Mouse (Mus musculus): ENCODE data around the gene Rrp1. TPM values are rescaled to one million over a fixed set of nuclear protein-coding genes. Genes with fewer than 3 reads are reported as not detected.
"Not testable (repeated sequence)": the region's sequence is repeated elsewhere in the genome, so short reads cannot be mapped to it uniquely, and the experiment has no call there.

Gene Rrp1
- polyA plus RNA-seq, 1 experiment = 699 TPM

DNA sequence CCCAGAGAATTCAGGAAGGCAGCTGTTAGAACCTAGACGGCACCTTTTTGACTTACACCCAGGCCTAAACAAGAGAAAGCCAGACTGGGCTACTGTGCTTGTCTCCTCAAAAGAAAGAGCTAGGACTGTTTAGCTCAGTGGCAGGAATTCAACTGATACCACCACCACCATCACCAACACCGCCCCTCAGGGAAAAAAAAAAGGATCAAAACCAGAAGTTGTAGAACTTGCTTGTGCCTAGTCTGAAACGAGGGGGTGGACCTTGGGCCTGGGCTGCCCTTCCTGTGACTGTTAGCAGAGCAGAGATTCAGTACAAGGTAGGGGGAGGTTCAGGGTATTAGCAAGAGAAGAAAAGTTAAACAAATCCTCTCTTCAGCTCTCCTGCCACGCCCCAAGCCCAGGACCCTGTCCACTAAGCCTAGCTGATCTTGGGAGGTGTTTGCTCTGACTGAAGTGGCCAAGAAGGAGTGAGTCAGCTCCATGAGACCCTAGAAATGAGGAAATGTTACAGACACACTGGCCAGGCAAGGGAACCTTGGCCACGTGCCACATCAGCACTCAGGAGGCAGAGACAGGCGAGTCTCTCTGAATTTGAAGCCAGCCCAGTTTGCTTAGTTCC is 13.4 kb upstream of the Rrp1 start:
- no peak for DNase-seq (ENCODE audit: extremely low spot score in 1 of 2, low spot score in 1 of 2)

DNA sequence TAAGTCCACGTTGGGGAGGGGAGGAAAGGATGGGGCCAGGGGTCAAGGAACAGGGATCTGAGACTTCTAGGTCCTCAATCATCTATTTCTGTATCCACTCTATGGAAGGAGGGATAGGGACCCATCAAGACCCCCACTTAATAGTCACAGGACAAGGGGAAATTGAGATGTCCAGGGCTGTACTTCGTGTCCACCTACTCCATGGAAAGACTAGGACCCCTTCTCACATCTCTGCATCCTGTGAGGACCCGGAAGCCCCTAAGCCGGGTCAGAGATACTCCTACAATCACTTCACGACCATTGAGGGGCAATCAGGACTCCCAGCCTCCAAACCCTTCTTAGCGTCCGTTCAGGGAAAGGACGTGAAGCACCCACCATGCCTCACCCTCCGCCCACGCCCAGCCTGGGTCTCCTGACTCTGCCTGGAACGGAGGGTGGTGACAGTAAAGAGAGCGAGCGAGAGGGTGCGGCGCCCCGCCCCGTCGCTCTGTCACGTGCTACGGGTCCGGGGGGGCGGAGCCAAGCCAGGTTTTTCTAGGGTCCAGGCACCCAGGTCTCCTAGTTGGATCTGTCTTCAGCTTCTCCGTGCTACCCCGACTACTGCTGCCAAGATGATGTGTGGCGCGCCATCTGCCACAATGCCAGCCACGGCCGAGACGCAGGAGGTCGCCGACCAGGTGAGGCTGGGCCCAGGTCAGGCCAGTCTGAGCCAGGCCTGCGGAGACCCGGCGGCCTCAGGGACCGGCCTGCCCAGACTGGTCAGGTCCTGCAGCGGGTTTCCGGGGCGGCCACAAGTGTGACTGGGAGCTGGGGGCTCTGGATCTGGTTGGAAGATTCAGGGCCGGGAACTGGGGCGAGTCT is 12.6 kb upstream of the Rrp1 start, which contains the start of gene Cstb:
Cstb (plus strand) TSS at position 489 of the 861 bp plus-strand sequence.
- peak; percentile 72 to 91 for DNase-seq (ENCODE audit: extremely low spot score in 1 of 2, low spot score in 1 of 2)

DNA sequence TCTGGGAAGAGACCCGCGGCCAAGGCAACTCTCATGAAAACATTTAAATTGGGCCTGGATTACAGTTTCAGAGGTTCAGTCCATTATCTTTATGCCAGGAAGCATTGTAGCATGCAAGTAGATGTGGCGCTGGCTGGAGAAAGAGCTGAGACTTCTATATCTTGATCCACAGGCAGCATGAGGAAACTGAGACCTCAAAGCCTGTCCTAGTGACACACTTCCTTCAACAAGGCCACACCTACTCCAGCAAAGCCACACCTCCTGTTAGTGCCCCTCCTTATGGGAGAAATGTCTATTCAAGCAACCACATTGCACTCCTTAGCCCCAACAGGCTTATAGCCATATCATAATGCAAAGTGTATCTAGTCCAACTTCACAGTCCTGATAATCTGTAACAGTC is 9.8 kb upstream of the Rrp1 start:
- DNase-seq (ENCODE audit: extremely low spot score in 1 of 2, low spot score in 1 of 2) = no peak

DNA sequence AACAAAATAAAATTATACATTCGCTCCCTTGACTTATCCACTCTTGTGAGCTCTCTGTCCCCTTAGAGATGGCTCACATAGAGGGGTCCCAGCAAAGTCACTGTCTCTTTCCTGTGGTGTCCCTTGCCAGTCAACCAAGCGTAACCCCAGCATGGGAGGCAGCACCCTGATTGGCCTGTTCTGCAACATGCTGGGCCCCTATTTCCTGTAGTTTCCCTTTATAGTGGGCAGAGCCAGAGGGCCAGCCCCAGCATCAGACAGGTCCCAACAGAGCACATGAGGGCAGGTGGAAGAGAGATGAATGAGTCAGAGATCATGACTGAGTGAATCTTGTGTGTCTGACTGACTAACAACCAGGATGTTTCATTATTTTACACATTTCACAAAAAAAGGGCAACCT is 8.1 kb upstream of the Rrp1 start:
- DNase-seq (ENCODE audit: extremely low spot score in 1 of 2, low spot score in 1 of 2) = no peak

DNA sequence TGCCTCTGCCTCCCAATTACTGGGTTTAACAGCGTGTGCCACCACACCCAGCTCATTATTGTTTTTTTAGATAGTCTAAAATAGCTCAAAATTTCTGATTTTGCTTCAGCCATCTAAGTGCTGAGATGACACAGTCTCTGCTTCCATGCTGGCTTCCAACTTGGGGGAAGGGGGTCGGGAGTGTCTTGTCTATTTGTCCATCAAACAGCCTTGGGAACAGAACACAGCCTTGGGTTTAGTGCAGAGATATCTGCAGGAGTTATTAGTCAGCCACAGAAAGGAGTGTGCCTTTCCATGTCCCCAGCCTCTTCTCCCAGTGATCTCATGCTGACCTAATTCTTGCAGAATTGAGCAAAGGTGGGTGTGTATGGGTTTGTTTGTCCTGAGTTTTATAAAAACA is 5.9 kb upstream of the Rrp1 start:
- DNase-seq (ENCODE audit: extremely low spot score in 1 of 2, low spot score in 1 of 2) = no peak

DNA sequence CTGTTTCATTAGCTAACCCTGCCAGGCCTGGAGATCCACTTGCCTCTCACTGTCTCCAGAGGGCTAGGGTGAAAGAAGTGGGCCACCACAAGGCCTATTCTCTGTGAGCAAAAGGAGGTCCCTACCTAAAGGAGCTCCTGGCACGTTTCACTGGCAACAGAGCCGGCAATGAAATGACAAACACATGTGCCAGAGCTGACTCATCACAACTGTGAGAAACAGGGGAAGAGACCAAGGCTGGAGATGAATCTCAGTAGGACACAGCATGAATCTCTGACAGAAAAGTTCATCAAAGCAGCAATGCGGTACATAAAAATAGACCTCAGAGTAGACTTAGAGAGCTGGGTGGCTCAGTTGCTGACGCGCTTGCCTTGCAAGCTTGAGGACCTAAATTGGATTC is 5.0 kb upstream of the Rrp1 start:
- peak in 1 of 2 experiments; percentile 64 for DNase-seq (ENCODE audit: extremely low spot score in 1 of 2, low spot score in 1 of 2)

DNA sequence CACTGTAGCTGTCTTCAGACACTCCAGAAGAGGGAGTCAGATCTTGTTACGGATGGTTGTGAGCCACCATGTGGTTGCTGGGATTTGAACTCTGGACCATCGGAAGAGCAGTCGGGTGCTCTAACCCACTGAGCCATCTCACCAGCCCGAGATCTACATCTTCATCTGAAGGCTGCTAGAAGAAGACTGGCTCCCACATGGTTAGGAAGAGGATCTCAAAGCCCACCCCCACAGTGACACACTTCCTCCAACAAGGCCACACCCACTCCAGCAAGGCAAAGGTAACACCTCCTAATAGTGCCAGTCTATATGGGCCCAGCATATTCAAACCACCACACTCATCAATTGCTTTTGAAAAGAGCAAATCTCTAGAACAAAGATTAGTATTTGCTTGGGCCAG is 2.1 kb upstream of the Rrp1 start:
- DNase-seq (ENCODE audit: extremely low spot score in 1 of 2, low spot score in 1 of 2) = not testable (repeated sequence)

DNA sequence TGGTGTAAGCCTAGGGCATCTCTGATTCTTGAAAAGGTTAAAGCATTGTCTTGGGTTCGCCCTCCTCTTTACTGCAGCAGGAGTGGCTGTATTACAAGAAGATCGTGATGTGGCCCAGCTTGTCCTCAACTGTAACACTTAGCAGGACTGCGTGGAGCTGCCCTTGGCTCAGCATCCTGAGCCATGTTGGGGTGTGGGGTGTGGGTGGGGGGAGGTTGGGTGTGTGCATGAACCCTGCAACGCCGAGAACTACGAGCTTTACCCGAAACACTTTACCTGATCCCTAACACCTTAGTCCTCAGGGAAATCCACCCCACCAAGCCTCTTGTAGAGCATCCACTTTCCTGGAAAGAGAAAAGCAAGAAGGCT is 293 bp upstream of the Rrp1 start:
- DNase-seq (ENCODE audit: extremely low spot score in 1 of 2, low spot score in 1 of 2) = no peak

DNA sequence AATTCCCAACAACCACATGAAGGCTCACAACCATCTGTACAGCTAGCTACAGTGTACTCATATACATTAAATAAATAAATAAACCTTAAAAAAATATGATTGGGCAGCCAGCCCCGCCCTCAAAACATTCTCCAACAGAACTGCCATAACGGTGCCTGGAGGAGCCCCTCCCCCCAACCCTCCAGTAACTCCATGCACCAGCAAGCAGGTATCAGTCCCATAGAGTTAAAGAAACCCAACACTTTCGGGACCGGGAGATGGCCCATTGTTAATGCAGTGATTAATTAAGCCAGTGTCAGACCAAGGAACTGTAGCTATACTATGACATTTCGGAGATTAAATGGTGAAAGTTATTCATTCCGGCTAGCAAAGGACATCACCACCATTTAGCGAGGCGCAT is 992 bp downstream of the Rrp1 start:
- peak in 1 of 2 experiments; percentile 28 for DNase-seq (ENCODE audit: extremely low spot score in 1 of 2, low spot score in 1 of 2)

DNA sequence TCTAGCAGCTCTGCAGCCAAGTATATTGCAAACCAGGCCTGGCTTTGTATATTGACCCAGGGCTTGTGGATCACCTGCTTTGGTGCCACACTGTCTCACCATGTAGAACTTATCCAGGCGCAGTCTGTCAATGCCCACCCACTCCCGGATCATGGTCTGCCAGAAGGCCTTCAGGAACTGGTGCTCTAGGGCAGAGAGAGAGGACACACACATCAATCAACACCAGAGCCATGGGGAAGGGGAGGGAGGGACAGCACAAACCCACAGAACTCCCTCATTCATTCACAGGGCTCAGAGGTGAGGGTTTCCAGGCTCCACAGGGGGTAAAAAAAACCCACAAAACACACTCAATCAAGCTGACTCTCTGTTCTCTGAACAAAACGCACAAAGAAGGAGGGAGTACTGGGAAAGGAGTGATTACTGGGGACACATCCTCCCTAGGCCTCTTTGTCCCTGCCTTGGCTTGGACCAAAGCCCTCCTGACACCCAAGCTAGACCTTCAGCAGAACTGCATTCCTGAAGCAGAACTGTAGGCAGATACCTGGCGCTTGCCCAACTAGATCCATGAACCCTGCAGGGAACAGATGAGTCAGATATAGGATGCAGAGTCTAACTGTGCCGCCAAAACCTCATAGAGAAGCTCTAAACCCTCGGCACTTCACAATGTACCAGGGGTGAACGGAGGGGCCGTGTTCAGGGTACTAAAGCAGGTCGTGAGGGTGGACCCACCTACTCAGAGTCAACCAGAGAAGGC is 3.6 kb downstream of the Rrp1 start:
- DNase-seq (ENCODE audit: extremely low spot score in 1 of 2, low spot score in 1 of 2) = no peak

DNA sequence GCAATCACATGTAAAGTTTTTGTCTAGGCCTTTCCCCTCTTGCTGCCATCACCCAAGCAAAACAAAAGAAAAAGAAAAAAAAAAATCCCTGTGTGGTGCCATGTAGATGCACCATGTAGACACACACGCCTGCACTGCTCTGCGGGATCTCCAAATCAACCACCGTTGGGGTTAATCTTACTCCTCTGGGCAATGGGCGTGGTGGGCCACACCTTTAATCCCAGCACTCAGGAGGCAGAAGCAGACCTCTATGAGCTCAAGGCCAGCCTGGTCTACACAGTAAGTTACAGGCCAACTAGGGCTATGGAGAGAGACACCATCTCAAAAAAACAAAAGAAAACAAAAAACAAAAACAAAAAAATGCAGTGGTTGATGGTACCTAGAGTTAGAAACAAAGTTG is 5.7 kb downstream of the Rrp1 start:
- no peak for DNase-seq (ENCODE audit: extremely low spot score in 1 of 2, low spot score in 1 of 2)

DNA sequence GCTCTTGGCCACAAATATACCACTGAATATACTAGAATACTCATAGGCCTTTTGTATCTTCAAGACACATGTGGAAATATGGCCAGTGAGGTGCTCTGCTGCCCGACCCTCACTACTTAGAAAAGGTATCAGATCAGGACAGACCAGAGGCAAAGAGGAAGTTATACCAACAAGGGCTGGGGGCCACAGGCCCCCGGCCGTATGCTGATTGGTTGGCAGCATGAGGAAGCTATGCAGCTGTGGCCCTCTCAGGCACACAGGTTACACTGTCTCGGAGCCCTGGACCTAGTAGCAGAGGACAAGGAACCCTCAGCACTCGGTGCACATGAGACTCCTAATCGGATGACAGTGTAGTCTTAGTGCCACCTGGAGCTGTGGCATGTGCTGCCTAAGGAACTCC is 6.7 kb downstream of the Rrp1 start:
- DNase-seq (ENCODE audit: extremely low spot score in 1 of 2, low spot score in 1 of 2) = no peak

DNA sequence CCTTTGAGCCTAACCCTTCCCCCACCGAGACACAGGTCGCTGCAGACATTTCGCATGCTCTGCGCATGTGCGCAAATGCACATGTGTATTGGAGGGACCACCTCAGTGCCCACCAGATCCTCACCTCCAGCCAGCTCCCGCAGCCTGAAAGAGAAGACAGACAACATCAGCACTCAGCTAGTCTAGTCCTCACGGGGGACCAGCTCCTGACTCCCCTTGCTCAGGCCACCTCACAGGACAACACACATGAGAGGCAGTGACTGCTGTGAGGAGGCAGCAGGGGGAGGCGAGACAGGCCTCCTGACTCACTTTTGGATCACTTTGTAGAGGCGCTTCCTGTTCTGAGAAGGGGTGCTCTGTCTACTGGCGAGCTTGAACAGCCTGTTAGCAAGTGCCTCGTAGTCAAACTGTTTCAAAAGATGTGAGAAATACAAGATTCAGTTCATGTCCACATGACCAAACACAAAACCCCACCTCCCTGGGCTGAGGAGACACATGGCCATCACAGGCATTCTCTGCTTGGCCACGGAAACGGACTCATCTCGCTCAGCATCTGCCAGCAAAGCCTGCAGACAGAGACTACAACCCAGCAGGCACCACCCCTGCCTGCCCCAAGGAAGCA is 10.4 kb downstream of the Rrp1 start:
- no peak for DNase-seq (ENCODE audit: extremely low spot score in 1 of 2, low spot score in 1 of 2)

DNA sequence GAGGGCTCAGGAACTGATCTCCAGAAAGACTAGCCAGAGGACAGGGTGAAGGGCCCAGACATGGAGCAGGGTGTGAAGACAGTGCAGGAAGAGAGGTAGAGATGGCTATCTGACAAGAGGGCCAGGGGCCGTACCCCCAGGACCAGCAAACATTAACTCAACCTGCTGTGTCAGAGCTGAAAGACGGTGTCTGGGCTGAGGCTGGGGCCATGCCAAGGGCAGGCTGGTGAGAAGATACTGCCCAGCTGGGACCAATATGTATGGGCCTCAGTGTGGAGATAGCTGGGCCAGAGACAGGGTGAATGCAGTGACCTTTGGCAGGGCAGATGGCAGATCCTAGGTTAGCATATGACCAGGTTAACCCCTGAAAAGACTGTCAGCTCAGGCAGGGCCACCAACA is 11.7 kb downstream of the Rrp1 start:
- no peak for DNase-seq (ENCODE audit: extremely low spot score in 1 of 2, low spot score in 1 of 2)

DNA sequence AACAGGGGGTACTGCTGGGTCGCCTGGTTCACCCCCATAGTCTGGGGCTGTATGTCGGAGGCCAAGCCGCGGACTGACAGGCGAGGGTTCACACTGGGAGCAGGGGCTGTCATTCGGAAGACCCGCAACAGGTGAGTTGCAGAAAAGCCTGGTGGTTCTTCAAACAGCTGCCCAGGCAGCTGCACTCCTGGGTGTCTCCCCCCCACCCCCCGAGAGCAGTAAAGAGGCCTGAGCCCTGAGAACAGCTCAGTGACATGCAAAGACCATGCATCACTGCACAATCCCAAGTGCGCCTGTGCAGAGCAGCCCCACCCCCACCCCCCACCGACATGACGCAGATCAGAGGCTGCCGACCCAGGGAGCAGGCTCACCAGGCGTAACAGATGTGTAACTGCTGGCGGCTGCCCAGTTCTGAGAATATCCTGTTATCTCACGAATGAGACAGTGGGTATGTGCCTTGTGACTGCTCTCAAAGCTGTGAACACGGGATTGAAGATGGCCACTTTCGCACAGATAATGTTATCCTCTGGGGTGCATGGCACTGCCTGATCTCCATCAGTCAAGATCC is 13.7 kb downstream of the Rrp1 start:
- peak in 1 of 2 experiments; percentile 47 for DNase-seq (ENCODE audit: extremely low spot score in 1 of 2, low spot score in 1 of 2)

DNA sequence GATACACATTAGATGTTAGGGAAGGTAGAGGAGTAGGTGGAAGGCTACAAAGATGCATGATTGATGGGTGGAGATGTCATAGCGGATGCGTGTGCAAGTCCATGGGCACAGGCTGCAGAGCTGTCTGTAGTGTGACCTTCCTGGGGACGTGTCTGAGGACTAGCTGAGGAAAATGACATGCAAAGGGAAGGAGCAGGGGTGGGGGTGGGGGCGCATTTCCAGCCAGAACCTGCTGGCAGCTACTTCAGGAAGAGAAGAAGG is 16.3 kb downstream of the Rrp1 start:
- DNase-seq (ENCODE audit: extremely low spot score in 1 of 2, low spot score in 1 of 2) = no peak

DNA sequence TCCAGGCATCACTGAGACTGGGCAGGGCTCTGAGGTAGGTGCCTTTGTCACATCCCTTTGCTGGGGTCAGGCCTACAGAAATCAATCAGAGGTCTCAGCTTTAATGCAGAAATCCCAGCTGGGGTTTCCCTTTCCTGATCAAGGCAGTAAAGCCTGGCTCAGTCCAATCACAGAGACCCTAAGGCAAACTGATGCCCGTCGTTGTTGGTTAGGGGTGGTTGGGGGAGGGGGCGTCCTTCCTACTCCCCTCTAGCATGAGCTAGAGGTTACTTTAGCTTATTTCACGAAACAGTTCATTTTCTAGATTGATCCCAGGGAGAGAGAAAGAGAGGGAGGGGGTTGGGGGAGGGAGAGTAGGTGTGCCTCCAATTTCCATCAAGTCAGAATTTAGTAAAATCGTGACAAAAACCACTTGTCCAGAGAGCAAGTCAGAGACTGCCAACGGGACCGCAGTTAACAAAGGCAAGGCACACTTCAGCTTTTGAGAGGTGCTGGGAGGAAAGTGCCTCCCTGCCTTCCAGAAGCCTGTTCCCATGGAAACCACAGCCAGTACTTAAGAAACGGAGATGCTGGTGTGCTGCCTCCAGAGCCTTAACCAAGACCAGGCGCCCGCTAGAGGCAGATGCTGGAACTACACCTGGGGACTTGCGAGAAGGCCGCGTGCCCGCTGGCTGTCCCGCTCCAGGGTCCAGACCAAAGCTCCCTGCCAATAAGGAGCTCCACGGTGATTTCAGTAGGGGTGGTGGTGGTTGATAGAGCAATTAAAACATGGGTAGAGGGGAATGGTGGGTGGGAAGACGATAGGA is 16.8 kb downstream of the Rrp1 start:
- DNase-seq (ENCODE audit: extremely low spot score in 1 of 2, low spot score in 1 of 2) = peak; percentile 94 to 100

DNA sequence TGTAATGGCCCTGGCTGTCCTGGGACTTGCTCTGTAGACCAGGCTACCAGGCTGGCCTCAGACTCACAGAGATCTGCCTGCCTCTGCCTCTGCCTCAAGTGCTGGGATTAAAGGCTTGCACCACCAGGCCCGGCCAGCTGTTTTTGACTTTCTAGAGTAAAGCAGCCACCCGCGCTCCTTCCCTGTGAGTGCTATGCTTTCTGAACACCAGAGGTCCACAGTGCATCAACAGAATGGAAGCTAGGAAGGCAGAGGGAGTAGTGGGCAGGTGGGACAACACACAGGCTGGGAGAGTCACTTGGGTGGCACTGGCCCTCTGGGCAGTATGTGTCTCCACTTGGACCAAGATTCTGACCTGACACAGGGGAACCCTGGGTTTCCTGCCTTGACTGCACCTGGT is 17.5 kb downstream of the Rrp1 start:
- DNase-seq (ENCODE audit: extremely low spot score in 1 of 2, low spot score in 1 of 2) = no peak

DNA sequence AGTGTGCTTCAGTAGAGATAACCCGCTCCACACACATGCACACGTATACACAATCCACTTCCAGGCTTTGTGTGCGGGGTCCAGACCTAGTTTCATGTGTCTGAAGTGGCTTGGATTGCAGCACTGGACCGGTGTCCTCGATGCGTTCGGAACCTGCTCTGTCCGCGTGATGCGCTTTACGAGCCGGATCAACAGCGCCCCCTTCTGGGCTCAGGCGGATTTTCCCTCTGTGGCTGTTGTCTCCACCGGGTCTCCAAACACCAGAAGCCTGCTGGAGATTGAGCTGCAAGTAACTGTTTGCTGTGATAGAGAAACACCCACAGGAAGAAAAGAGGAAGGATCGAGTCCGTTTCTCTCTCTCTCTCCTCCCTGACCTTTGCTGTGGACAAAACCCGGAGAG is 20.8 kb downstream of the Rrp1 start:
- DNase-seq (ENCODE audit: extremely low spot score in 1 of 2, low spot score in 1 of 2) = peak in 1 of 2 experiments; percentile 91

DNA sequence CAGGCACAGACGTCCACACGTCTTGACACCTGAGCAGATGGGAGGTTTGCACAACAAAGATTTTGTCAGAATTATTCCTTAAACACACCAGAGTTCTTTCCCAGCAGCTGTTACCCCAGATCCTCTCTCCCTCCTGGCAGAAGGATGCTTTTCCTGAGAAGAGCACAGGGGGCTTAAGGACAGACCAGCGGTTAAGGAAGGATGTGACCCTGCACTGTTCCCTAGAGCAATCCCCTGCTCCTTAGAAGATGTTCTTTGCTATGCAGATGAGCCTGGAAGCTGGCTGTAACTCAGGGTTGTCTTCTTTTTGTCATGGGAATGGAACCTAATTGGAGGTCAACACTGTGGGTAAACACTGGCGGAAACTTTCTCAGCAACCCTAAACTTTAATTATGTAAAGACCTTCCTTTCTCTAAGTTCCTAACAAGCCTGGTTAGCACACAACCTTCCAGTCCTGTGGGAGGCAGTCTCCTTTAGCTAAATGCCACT is 21.8 kb downstream of the Rrp1 start:
- no peak for DNase-seq (ENCODE audit: extremely low spot score in 1 of 2, low spot score in 1 of 2)
